Mouse (Mus musculus) heart, embryonic 13.5 days (tissue): ENCODE measurements around the gene Cwc25. TPM values are rescaled to one million over a fixed set of nuclear protein-coding genes. Genes with fewer than 3 reads are reported as not detected.

Source experiments
- ATAC-seq: fragments of 200-750 bp; cut with Nextera tagmentation; 2 replicates; pipeline ENCODE4 v1.8.0; 2017; ENCODE audit warnings: moderate TSS enrichment; ENCODE audit not compliant: insufficient number of reproducible peaks, low FRiP score, low TSS enrichment; ENCODE audit errors: extremely low read depth
- H3K27ac ChIP-seq: fragments of 300-500 bp; sonication (generic); replicated peaks from 2 replicates; pipeline ENCODE4 v1.5.1; 2015; ENCODE audit warnings: moderate library complexity, mild to moderate bottlenecking, inconsistent platforms
- H3K27me3 ChIP-seq: fragments of 300-500 bp; sonication (generic); replicated peaks from 2 replicates; pipeline ENCODE4 v1.6.1; 2015; ENCODE audit warnings: mild to moderate bottlenecking, inconsistent platforms
- H3K36me3 ChIP-seq: fragments of 300-500 bp; sonication (generic); 2 replicates; pipeline ENCODE4 v1.6.1; 2015; ENCODE audit warnings: mild to moderate bottlenecking, inconsistent platforms
- H3K4me1 ChIP-seq: fragments of 300-500 bp; sonication (generic); 2 replicates; pipeline ENCODE4 v1.6.1; 2015; ENCODE audit warnings: inconsistent platforms
- H3K4me2 ChIP-seq: fragments of 300-500 bp; sonication (generic); 2 replicates; pipeline ENCODE4 v1.6.1; 2015; ENCODE audit warnings: inconsistent platforms, mild to moderate bottlenecking, moderate library complexity
- H3K4me3 ChIP-seq: fragments of 300-500 bp; sonication (generic); 2 replicates; pipeline ENCODE4 v1.5.1; 2015; ENCODE audit warnings: moderate library complexity, mild to moderate bottlenecking, inconsistent platforms
- H3K9ac ChIP-seq: fragments of 300-500 bp; sonication (generic); 2 replicates; pipeline ENCODE4 v1.6.1; 2015; ENCODE audit warnings: inconsistent platforms, mild to moderate bottlenecking, moderate library complexity
- H3K9me3 ChIP-seq: fragments of 300-500 bp; sonication (generic); 2 replicates; pipeline ENCODE4 v1.6.1; 2016; ENCODE audit warnings: inconsistent platforms
- WGBS: fragments of 180-500 bp; shearing (Covaris S2); methylation state at CpG from one replicate; pipeline ENCODE4 v1.1.7; 2015; ENCODE audit warnings: mixed read lengths; 5-methylcytosine and 5-hydroxymethylcytosine counted together
- polyA plus RNA-seq: library from polyadenylated mRNA; unstranded; fragments of >200 nt; fragmentation: Nextera tagmentation; extraction: Ambion mirVana; gene quantifications from 2 replicates; pipeline ENCODE4 v1.2.1, GENCODE M21; 2015

Cwc25 gene
- polyA plus RNA-seq, 1 experiment from 2014 or later = 10.2 TPM

- Histone ChIP-seq H3K4me2 (peak within 1 kb of the TSS; percentile 74), H3K27ac (peak within 1 kb of the TSS; percentile 92), H3K36me3 (peaks cover 43% of the 10 kb centered on the region), H3K9ac (peak within 1 kb of the TSS; percentile 99), H3K4me1 (peaks cover 30% of the 10 kb centered on the region), H3K27me3 (no peaks in the 10 kb centered on the region), H3K4me3 (peak within 1 kb of the TSS; percentile 89), H3K9me3 (no peaks in the 10 kb centered on the region)
- peak; percentile 96 for ATAC-seq
- under 1% methylated on average over 66 of the region's 67 CpGs for WGBS
These were observed 15.6 kb upstream of the Cwc25 start, which contains the start of gene Rpl23 for GRCm38 (mm10) chr11:97781832-97782563. Rpl23 (minus strand) TSS chr11:97782437.

GRCm38 (mm10) chr11:97781478-97781831, 15.1 kb upstream of the Cwc25 start:
- peaks cover 30% of the 10 kb centered on the region for H3K4me1 ChIP-seq
- H3K27ac ChIP-seq = peak overlapping the region; percentile 92
- peaks cover 48% of the 10 kb centered on the region for H3K36me3 ChIP-seq
- H3K4me2 ChIP-seq = peak overlapping the region; percentile 74
- peak overlapping the region; percentile 99 for H3K9ac ChIP-seq
- no peaks in the 10 kb centered on the region for H3K9me3 ChIP-seq
- WGBS = under 1% methylated on average over 11 of the region's 11 CpGs
- H3K27me3 ChIP-seq = no peaks in the 10 kb centered on the region
- no peak for ATAC-seq
- H3K4me3 ChIP-seq = peak overlapping the region; percentile 89

DNA sequence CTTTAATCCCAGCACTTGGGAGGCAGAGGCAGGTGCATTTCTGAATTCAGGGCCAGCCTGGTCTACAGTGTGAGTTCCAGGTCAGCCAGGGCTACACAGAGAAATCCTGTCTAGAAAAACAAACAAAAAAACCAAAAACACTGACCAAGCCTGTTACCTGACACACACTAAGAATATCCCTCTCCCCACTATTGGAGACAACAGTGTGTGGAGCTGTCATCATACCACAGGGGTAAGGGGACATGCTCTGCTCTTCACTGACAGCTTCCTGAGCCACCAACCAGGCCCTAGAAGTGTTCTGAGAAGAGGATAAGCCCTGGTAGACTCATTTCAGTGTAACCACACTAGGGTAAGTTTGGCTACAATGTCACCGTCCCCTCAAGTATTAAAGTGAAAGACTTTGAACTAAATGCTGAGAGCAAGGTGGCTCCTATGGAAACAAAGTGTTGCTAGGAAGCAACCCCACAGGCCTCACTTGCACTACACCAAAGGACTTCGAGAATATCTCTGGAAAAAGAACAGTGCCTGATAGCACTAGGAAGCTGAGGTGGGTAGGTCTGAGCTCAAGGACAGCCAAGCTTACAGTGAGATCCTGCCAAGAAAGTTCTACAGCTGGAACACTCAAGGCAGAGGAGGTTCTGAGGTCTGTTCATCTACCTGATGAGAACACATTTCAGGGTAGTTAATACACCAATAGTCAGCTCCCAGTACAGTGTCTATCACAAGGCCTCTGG, 13.8 kb upstream of the Cwc25 start:
- Histone ChIP-seq H3K9me3 (no peaks in the 10 kb centered on the region), H3K27ac (no peak overlapping the region), H3K9ac (peak overlapping the region; percentile 99), H3K4me2 (peak overlapping the region; percentile 74), H3K4me3 (peak overlapping the region; percentile 89), H3K27me3 (no peaks in the 10 kb centered on the region), H3K4me1 (peaks cover 30% of the 10 kb centered on the region), H3K36me3 (peaks cover 61% of the 10 kb centered on the region)
- ATAC-seq = no peak
- WGBS = 59% methylated on average over 2 of the region's 2 CpGs

DNA sequence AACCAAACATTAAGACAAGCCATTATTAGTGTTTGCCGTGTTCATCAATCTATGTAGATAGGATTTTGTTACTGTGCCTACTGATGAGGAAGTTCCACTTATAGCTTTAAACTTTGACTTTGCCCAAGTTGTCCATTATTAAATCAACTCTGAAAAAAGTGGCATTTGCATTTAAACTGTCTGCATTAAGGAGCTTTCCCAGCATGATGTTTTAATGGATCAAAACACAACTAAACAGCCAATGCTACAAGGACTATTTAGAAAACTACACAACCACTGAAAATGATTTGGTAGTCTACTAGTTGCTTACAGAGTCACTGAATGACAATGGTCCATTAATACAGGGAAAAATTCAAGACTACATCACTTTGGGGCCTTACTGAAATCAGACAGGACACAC, 12.6 kb upstream of the Cwc25 start:
- Histone ChIP-seq H3K4me2 (peak overlapping the region; percentile 11; the same call in 1 of the 2 replicates), H3K27me3 (no peaks in the 10 kb centered on the region), H3K4me1 (peaks cover 30% of the 10 kb centered on the region), H3K9ac (0 out of 2 replicates have a peak overlapping the region, but pooled peaks have one; percentile 12), H3K27ac (no peak overlapping the region), H3K9me3 (no peaks in the 10 kb centered on the region), H3K4me3 (no peak overlapping the region), H3K36me3 (peaks cover 67% of the 10 kb centered on the region)
- 90% methylated on average over 1 of the region's 1 CpGs for WGBS
- ATAC-seq = no peak

DNA sequence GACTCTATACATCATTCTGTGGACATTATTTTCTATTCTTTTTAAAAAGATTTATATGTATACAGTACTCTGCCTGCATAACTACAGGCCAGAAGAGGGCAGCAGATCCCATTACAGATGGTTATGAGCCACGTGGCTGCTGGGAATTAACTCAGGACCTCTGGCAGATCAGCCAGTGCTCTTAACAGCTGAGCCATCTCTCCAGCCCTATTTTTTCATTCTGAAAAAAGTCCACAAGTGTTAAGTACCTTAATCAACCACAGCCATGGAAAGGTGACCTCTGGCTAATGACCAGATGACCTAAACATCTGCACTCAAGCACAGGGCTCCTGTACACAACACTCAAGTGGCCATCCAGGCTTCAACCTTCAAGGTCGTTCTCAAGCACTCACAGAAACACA, 10.8 kb upstream of the Cwc25 start:
- H3K4me1 ChIP-seq = peaks cover 25% of the 10 kb centered on the region
- H3K27ac ChIP-seq = no peak overlapping the region
- no peak overlapping the region for H3K4me3 ChIP-seq
- H3K9ac ChIP-seq = no peak overlapping the region
- H3K36me3 ChIP-seq = peaks cover 67% of the 10 kb centered on the region
- no peaks in the 10 kb centered on the region for H3K9me3 ChIP-seq
- no peak for ATAC-seq
- WGBS = 44% methylated on average over 2 of the region's 2 CpGs
- no peaks in the 10 kb centered on the region for H3K27me3 ChIP-seq
- no peak overlapping the region for H3K4me2 ChIP-seq

DNA sequence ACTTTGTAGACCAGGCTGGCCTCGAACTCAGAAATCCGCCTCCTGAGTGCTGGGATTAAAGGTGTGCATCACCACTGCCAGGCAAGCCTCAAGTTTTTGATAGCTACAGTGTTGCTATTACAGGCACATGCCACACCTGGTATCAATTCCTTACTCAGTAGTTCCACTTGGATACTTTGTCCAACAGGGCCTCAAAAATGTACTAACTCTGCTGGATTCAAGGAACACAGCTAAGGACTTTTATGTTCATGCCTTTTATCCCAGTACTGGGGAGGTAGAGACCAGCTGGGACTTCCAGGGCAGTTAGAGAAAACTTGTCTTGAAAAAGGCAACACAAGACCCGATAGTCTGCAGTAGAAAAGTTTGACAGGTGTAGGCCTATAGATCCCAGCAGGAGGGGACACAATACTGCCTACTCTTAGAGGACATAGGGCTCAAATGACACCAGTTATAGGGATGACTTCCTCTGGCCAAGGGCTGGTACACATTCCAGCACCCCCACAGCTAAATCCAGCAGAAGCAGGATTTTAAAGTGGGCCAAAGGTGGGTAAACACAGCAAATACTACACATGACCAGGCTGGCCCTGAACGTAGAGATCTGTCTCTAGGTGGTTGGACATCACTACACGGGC, 10.3 kb upstream of the Cwc25 start:
- Histone ChIP-seq H3K27ac (no peak overlapping the region), H3K27me3 (no peaks in the 10 kb centered on the region), H3K4me2 (no peak overlapping the region), H3K4me1 (peaks cover 25% of the 10 kb centered on the region), H3K9me3 (no peaks in the 10 kb centered on the region), H3K36me3 (peaks cover 67% of the 10 kb centered on the region), H3K9ac (no peak overlapping the region), H3K4me3 (no peak overlapping the region)
- ATAC-seq = no peak
- WGBS = 58% methylated on average over 5 of the region's 5 CpGs

DNA sequence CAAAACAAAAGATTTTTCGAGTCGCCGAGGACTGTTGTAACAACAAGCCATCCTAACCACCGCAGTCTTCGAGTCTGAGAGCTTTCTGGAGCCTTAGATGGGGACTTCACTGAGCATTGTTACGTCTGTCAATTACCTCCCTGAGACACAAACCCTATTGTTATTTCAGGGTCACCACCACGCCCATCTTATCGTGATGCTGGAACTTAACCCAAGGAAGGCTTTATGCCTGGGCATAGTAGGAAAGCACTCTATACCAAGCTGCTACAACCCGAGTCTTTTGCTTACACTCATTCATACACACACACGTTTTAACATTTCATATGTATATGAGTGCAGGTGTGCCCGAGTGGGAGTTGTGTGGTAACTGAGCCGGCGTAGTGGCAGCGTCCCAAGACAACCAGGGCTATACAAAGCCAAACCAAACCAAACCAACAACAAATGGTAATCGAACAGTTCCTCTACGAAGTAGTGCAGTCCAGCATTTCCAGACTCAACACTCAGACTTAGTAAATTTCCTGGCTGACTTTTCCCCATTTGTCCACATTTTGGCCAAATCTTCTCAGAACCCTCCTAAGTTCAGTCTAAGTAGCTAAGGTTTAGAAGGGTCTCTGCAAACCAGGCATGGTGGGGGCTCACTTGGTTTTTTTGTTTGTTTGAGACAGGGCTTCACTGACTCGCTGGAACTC, 9.6 kb upstream of the Cwc25 start, which contains the start of gene 1700001P01Rik:
TSS of gene 1700001P01Rik (minus strand) at position 111 of the 689 bp plus-strand sequence.
- H3K4me3 ChIP-seq = no peak within 1 kb of the TSS
- H3K4me1 ChIP-seq = peaks cover 21% of the 10 kb centered on the region
- no peaks in the 10 kb centered on the region for H3K27me3 ChIP-seq
- H3K9me3 ChIP-seq = no peaks in the 10 kb centered on the region
- H3K4me2 ChIP-seq = no peak within 1 kb of the TSS
- H3K9ac ChIP-seq = no peak within 1 kb of the TSS
- no peak within 1 kb of the TSS for H3K27ac ChIP-seq
- WGBS = 47% methylated on average over 17 of the region's 17 CpGs
- H3K36me3 ChIP-seq = peaks cover 64% of the 10 kb centered on the region
- no peak for ATAC-seq

- Histone ChIP-seq H3K27ac (no peak overlapping the region), H3K9me3 (no peaks in the 10 kb centered on the region), H3K36me3 (peaks cover 56% of the 10 kb centered on the region), H3K27me3 (no peaks in the 10 kb centered on the region), H3K4me2 (no peak overlapping the region), H3K4me1 (peaks cover 14% of the 10 kb centered on the region), H3K9ac (no peak overlapping the region), H3K4me3 (no peak overlapping the region)
- 74% methylated on average over 13 of the region's 13 CpGs for WGBS
- no peak for ATAC-seq
These were observed 8.8 kb upstream of the Cwc25 start for GRCm38 (mm10) chr11:97775186-97775585.

GRCm38 (mm10) chr11:97771410-97771809, 5.1 kb upstream of the Cwc25 start:
- no peak overlapping the region for H3K4me2 ChIP-seq
- no peak for ATAC-seq
- H3K36me3 ChIP-seq = peaks cover 19% of the 10 kb centered on the region
- no peak overlapping the region for H3K4me3 ChIP-seq
- no peaks in the 10 kb centered on the region for H3K27me3 ChIP-seq
- H3K9ac ChIP-seq = no peak overlapping the region
- H3K27ac ChIP-seq = no peak overlapping the region
- 0 out of 2 replicates have a peak, but pooled peaks cover 3% of the 10 kb centered on the region for H3K4me1 ChIP-seq
- WGBS = 74% methylated on average over 14 of the region's 14 CpGs
- H3K9me3 ChIP-seq = no peaks in the 10 kb centered on the region

DNA sequence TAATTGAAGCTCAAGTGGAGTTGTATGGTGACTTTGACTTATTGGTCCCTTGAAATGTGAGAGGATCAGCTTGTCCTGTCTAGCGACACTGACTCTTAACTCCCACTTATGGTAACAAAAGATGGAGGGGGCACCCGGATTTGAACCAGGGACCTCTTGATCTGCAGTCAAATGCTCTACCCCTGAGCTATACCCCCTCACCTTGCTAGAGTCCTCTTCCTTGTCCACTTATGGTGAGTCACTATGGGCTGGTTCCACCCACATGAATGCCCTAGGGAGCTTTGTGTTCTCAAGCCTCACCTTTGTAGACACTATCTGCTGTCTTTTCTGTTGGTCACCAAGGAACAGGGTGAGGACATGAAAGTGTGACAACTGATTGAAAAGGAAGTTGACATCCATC, 3.3 kb upstream of the Cwc25 start:
- Histone ChIP-seq H3K9ac (no peak overlapping the region), H3K4me3 (no peak overlapping the region), H3K27ac (no peak overlapping the region), H3K4me2 (no peak overlapping the region), H3K4me1 (peaks cover 13% of the 10 kb centered on the region), H3K27me3 (no peaks in the 10 kb centered on the region), H3K36me3 (peaks cover 2% of the 10 kb centered on the region; the same call in 1 of the 2 replicates), H3K9me3 (no peaks in the 10 kb centered on the region)
- WGBS = 22% methylated on average over 2 of the region's 2 CpGs
- no peak for ATAC-seq

- Histone ChIP-seq H3K27ac (no peak overlapping the region), H3K36me3 (peaks cover 72% of the 10 kb centered on the region), H3K9ac (no peak overlapping the region), H3K27me3 (no peaks in the 10 kb centered on the region), H3K9me3 (no peaks in the 10 kb centered on the region), H3K4me1 (peaks cover 10% of the 10 kb centered on the region), H3K4me2 (no peak overlapping the region), H3K4me3 (no peak overlapping the region)
- ATAC-seq = no peak
These were observed 4.7 kb downstream of the Cwc25 start for GRCm38 (mm10) chr11:97761638-97762037.
